Mouse (Mus musculus): ENCODE measurements around the gene Olfr1505. TPM values are rescaled to one million over a fixed set of nuclear protein-coding genes. Genes with fewer than 3 reads are reported as not detected.

Gene Olfr1505
- polyA plus RNA-seq (2014; fragmentation: Nextera tagmentation; extraction: Ambion mirVana) = not detected in 2 replicates

DNA sequence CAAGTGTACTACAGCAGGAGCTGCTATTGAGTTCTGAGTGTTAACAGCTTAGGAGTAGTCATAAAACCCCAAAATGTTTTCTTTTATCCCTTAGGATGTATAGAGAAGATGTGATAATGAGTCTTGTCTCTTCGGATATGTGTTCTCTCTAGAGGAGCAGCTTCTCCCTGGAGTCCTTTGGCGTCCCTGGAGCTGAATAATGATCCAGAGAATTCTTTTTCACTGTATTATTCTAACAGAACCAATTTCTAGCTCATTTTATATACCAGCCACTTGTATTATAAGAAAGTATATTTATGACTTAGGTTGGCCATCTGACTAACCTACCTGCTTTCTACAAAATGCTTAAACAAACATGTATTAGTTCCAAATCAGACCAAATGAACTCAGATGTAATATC lies at the start of gene Olfr1505:
Gene Olfr1505 (plus strand): TSS at position 301 of the 400 bp plus-strand sequence.
- no peaks in the 10 kb centered on the region for H3K9me3 ChIP-seq (ENCODE audit: control insufficient read depth, low read length)
- H3K4me3 ChIP-seq (ENCODE audit: low read depth, low read length) = no peak within 1 kb of the TSS
- H3K4me2 ChIP-seq (ENCODE audit: low read depth, low read length) = no peak within 1 kb of the TSS
- no peak within 1 kb of the TSS for H3K9ac ChIP-seq (replicated peaks; ENCODE audit: low read depth, low read length)
- no peaks in the 10 kb centered on the region for H3K36me3 ChIP-seq (ENCODE audit: control insufficient read depth, insufficient read depth, low read length)
- WGBS = 76% methylated on average over 2 of the region's 2 CpGs
- no peaks in the 10 kb centered on the region for H3K27me3 ChIP-seq (ENCODE audit: control insufficient read depth, insufficient read depth, low read length)
- no peaks in the 10 kb centered on the region for H3K4me1 ChIP-seq (ENCODE audit: control insufficient read depth, insufficient read depth, low read length)
- H3K27ac ChIP-seq (ENCODE audit: low read depth, low read length) = no peak within 1 kb of the TSS
- no peak for ATAC-seq (ENCODE audit: low read depth)

DNA sequence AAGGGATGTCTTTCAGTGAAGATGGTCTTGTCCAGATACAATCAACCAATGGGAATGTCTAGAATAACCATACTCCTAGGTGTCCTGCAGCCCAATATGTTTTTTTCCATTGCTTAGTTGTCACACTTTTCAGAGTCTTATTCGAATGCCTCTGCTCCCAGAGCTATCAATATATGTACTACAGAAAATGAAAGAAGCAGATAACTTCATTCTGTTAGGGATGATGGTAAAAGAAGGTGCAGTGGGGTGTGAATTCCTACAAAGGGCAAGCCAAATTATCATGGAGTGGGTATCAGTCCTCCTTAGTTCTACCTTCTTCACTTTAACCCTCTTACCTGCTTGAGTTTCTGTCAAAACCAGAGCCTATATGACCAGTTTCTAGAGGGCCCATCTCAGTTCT lies 15.5 kb upstream of the Olfr1505 start, which contains the start of gene Olfr1504:
Gene Olfr1504 (minus strand): TSS at position 101 of the 400 bp plus-strand sequence.
- no peaks in the 10 kb centered on the region for H3K27me3 ChIP-seq (ENCODE audit: control insufficient read depth, insufficient read depth, low read length)
- no peak within 1 kb of the TSS for H3K9ac ChIP-seq (replicated peaks; ENCODE audit: low read depth, low read length)
- H3K4me2 ChIP-seq (ENCODE audit: low read depth, low read length) = no peak within 1 kb of the TSS
- 71% methylated on average over 1 of the region's 1 CpGs for WGBS
- no peaks in the 10 kb centered on the region for H3K36me3 ChIP-seq (ENCODE audit: control insufficient read depth, insufficient read depth, low read length)
- H3K4me1 ChIP-seq (ENCODE audit: control insufficient read depth, insufficient read depth, low read length) = no peaks in the 10 kb centered on the region
- no peak for ATAC-seq (ENCODE audit: low read depth)
- no peaks in the 10 kb centered on the region for H3K9me3 ChIP-seq (ENCODE audit: control insufficient read depth, low read length)
- no peak within 1 kb of the TSS for H3K4me3 ChIP-seq (ENCODE audit: low read depth, low read length)
- no peak within 1 kb of the TSS for H3K27ac ChIP-seq (ENCODE audit: low read depth, low read length)

Other genes starting within 250 kb of the Olfr1505 start
- gene Olfr1491, start 216.3 kb upstream of the Olfr1505 start, polyA plus RNA-seq (2014; fragmentation: Nextera tagmentation; extraction: Ambion mirVana) = not detected in 2 replicates
- not detected in 2 replicates for gene Olfr1493-ps1, start 190.3 kb upstream of the Olfr1505 start, polyA plus RNA-seq (2014; fragmentation: Nextera tagmentation; extraction: Ambion mirVana)
- gene Olfr1494, start 173.8 kb upstream of the Olfr1505 start, polyA plus RNA-seq (2014; fragmentation: Nextera tagmentation; extraction: Ambion mirVana) = not detected in 2 replicates
- not detected in 2 replicates for gene Olfr1495, start 148.9 kb upstream of the Olfr1505 start, polyA plus RNA-seq (2014; fragmentation: Nextera tagmentation; extraction: Ambion mirVana)
- gene Olfr1496, start 135.7 kb upstream of the Olfr1505 start, polyA plus RNA-seq (2014; fragmentation: Nextera tagmentation; extraction: Ambion mirVana) = not detected in 2 replicates
- not detected in 2 replicates for gene Olfr1497, start 115.3 kb upstream of the Olfr1505 start, polyA plus RNA-seq (2014; fragmentation: Nextera tagmentation; extraction: Ambion mirVana)
- not detected in 2 replicates for gene Olfr1499, start 94.1 kb upstream of the Olfr1505 start, polyA plus RNA-seq (2014; fragmentation: Nextera tagmentation; extraction: Ambion mirVana)
- not detected in 2 replicates for gene Olfr1500, start 83.0 kb upstream of the Olfr1505 start, polyA plus RNA-seq (2014; fragmentation: Nextera tagmentation; extraction: Ambion mirVana)
- gene Olfr1501, start 62.8 kb upstream of the Olfr1505 start, polyA plus RNA-seq (2014; fragmentation: Nextera tagmentation; extraction: Ambion mirVana) = not detected in 2 replicates
- gene Olfr1502, start 51.7 kb upstream of the Olfr1505 start, polyA plus RNA-seq (2014; fragmentation: Nextera tagmentation; extraction: Ambion mirVana) = not detected in 2 replicates
- not detected in 2 replicates for gene Olfr1504, start 15.6 kb upstream of the Olfr1505 start, polyA plus RNA-seq (2014; fragmentation: Nextera tagmentation; extraction: Ambion mirVana)

All from neural tube, embryonic 14.5 days (tissue).